Mouse (Mus musculus): Measurements from ENCODE around the gene Stn1.
A peak's percentile ranks its signal among the peaks of the same experiment; 100 is the strongest.

The Stn1 gene

GRCm38 (mm10) chr19:47508191-47508590 lies 29.1 kb downstream of the Stn1 start:
- no peak for DNase-seq

- DNase-seq: peak; percentile 74
These were observed 29.9 kb downstream of the Stn1 start for GRCm38 (mm10) chr19:47507128-47508121.

- DNase-seq: peak; percentile 86
These were observed 33.7 kb downstream of the Stn1 start for GRCm38 (mm10) chr19:47503625-47504024.

GRCm38 (mm10) chr19:47502563-47502962 lies 34.7 kb downstream of the Stn1 start:
- peak; percentile 69 for DNase-seq

- no peak for DNase-seq
These were observed 36.8 kb downstream of the Stn1 start for GRCm38 (mm10) chr19:47500389-47501011.

- no peak for DNase-seq
These were observed 37.5 kb downstream of the Stn1 start for GRCm38 (mm10) chr19:47499841-47500240.

- DNase-seq: no peak
These were observed 38.4 kb downstream of the Stn1 start for GRCm38 (mm10) chr19:47498942-47499341.

- DNase-seq: no peak
These were observed 39.6 kb downstream of the Stn1 start for GRCm38 (mm10) chr19:47497736-47498135.

- DNase-seq: no peak
These were observed 40.0 kb downstream of the Stn1 start for GRCm38 (mm10) chr19:47497313-47497712.

GRCm38 (mm10) chr19:47493017-47493997 lies 44.0 kb downstream of the Stn1 start:
- DNase-seq: peak; percentile 83

- DNase-seq: no peak
These were observed 44.9 kb downstream of the Stn1 start for GRCm38 (mm10) chr19:47492422-47492821.

GRCm38 (mm10) chr19:47491853-47492252 lies 45.5 kb downstream of the Stn1 start:
- DNase-seq: no peak

- no peak for DNase-seq
These were observed 48.1 kb downstream of the Stn1 start for GRCm38 (mm10) chr19:47489233-47489632.

GRCm38 (mm10) chr19:47488250-47488649 lies 49.1 kb downstream of the Stn1 start:
- DNase-seq: no peak

GRCm38 (mm10) chr19:47487572-47487971 lies 49.7 kb downstream of the Stn1 start:
- no peak for DNase-seq

- peak; percentile 57 for DNase-seq
These were observed 51.2 kb downstream of the Stn1 start for GRCm38 (mm10) chr19:47485997-47486566.

- no peak for DNase-seq
These were observed 53.2 kb downstream of the Stn1 start for GRCm38 (mm10) chr19:47484110-47484509.

GRCm38 (mm10) chr19:47483346-47483745 lies 54.0 kb downstream of the Stn1 start:
- DNase-seq: no peak

- DNase-seq: no peak
These were observed 63.9 kb downstream of the Stn1 start for GRCm38 (mm10) chr19:47473453-47473852.

- DNase-seq: no peak
These were observed 64.4 kb downstream of the Stn1 start for GRCm38 (mm10) chr19:47472881-47473400.

GRCm38 (mm10) chr19:47471808-47472207 lies 65.5 kb downstream of the Stn1 start:
- no peak for DNase-seq

GRCm38 (mm10) chr19:47468750-47469149 lies 68.6 kb downstream of the Stn1 start:
- DNase-seq: no peak

Data from retina, postnatal 1 day (tissue).